Mouse (Mus musculus) embryo, embryonic 10.5 days (tissue): Measurements from ENCODE around the gene Nde1.
"Not testable (repeated sequence)": the region's sequence is repeated elsewhere in the genome, so short reads cannot be mapped to it uniquely, and the experiment has no call there.

Experiments used
- DNase-seq: peaks from one replicate; pipeline ENCODE4 v3.0.0-alpha.2; 2015; ENCODE audit warnings: low spot score

Nde1 gene

GRCm38 (mm10) chr16:14162988-14163416 lies at the start of gene Nde1, which contains the start of gene Marf1:
Gene Nde1, plus strand, starts transcription at chr16:14163275.
Gene Marf1, minus strand, starts transcription at chr16:14163351.
- DNase-seq, result peak; percentile 97

DNA sequence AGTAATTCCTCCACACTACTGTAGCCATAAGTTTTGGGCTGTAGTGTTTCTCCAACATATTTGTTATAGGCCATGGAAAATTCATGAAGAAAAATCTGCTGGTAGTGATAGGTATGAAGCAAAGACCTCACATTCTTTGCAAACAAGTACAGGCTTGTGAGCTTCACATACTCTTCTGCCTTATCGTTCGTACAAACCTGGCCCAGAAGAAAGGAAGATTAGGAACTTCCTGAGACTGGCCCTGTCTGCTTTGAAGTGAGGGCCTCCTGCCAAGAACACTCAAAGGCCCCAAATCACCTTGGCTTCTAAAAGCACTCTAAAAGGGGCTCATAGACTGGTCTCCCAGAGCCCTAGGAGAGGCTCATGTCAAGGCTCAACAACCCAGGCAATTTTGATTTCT lies 45.8 kb upstream of the Nde1 start:
- no peak for DNase-seq

DNA sequence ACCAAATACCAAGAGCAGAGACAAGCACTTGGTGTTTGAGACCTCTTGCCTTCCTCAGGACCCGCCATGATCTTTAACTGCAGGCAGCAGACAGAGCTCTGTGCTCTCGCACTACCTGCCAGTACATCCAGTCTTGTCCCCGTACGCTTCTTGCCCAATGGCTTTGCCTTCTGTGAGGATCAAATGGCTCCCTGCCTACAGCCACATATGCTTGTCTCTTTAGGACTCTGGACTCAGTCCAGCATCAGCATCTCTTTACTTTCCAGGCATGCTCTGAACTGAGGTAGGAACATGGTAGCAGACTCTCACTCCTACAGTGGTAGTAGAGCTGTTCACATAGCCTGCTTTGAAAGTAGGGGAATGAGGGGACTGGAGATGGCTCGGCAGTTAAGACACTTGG lies 42.1 kb upstream of the Nde1 start:
- DNase-seq, result no peak

GRCm38 (mm10) chr16:14121563-14121962 lies 41.5 kb upstream of the Nde1 start:
- no peak for DNase-seq

DNA sequence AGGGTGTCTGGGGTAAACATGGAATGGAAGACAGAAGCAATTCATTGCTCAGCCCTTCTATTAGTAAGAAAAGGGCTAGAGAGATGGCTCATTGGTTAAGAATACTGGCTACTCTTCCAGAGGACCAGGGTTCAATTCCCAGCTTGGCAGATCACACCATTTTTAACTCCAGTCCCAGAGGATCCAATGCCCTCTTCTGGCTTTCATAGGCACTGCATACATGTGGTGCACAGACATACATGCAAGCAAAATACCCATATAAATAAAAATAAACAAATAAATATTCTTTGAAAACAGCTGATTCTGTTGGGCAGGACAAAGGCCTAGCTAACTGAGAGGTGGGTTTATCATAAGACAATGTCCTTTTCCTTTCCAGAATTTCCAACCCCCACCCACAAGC lies 40.5 kb upstream of the Nde1 start:
- peak; percentile 1 for DNase-seq

DNA sequence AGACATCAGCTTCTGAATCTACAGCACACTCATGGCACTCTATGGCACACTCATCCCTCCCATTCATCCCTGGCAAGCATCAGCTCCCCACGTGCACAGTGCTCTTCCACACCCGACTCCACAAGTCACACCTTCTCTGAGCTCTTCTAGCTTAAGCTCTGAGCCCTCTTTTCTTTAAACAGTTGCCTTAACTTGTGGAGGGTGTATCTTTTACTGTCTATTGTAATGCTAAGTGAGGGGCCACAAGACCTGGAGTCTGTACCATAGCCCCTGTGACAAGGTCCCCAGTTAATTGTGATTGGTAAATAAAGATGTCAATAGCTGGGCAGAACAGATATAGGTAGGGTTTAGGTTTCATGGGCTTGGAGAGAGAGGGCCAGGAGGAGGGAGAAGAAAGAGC lies 39.2 kb upstream of the Nde1 start:
- no peak for DNase-seq

GRCm38 (mm10) chr16:14124709-14125108 lies 38.4 kb upstream of the Nde1 start:
- DNase-seq, result no peak

GRCm38 (mm10) chr16:14125253-14125652 lies 37.8 kb upstream of the Nde1 start:
- no peak for DNase-seq

DNA sequence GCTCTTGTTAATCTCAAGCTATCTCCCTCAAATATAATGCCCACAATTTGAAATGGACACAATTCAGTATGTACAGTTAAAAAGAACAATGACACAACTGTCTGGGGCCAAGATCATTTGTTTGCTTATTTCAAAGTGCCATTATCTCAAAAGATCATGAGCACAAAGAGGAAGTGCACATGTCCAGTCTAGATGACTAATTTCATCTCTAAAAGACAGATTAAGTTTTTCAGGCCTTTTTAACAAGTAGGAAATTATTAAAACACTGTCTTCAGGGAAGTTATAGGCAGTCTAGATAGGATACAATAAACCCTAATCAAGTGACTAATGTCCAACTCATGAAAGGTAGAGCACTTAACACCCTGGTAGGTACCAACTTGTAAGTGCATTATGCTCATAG lies 34.1 kb upstream of the Nde1 start:
- no peak for DNase-seq

GRCm38 (mm10) chr16:14130796-14131195 lies 32.3 kb upstream of the Nde1 start:
- no peak for DNase-seq

DNA sequence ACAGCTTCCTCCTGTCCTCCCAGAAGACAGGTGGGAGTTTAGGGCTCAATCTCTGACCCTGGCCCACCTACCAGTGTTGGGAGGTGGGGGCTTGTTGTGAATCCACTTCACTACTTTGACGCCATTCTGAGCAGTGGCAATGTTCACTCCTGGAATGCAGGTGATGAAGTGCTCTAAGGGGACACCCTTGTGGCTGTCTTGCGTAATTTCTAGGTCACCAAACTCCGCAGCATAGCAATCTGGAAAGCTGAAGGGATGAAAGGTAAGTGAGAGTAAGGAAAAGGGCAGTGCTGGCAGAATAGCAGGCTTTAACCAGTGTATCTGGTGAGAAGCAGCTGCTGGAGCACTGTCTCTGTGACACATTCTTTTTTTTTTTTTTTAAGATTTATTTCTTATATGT lies 31.7 kb upstream of the Nde1 start:
- DNase-seq, result no peak

GRCm38 (mm10) chr16:14131838-14132237 lies 31.2 kb upstream of the Nde1 start:
- DNase-seq, result no peak

DNA sequence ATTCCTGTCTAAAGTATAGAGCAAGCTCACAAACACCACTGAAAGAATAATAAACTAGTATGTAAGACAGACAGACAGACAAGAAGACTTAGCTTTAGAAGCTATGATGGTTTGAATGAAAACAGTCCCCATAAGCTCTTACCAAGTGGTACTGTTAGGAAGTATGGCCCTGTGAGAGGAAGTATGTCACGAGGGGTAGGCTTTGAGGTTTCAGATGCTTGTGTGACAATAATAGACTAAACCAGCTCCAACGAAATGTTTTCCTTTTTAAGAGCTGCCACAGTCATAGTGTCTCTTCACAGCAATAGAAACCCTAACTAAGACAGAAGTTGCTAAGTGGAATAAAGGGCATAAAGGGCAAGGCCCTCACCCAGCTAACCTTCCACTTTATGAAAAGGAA lies 28.1 kb upstream of the Nde1 start:
- DNase-seq, result no peak

GRCm38 (mm10) chr16:14137976-14138561 lies 25.0 kb upstream of the Nde1 start:
- DNase-seq, result no peak

GRCm38 (mm10) chr16:14139106-14139505 lies 24.0 kb upstream of the Nde1 start:
- no peak for DNase-seq

DNA sequence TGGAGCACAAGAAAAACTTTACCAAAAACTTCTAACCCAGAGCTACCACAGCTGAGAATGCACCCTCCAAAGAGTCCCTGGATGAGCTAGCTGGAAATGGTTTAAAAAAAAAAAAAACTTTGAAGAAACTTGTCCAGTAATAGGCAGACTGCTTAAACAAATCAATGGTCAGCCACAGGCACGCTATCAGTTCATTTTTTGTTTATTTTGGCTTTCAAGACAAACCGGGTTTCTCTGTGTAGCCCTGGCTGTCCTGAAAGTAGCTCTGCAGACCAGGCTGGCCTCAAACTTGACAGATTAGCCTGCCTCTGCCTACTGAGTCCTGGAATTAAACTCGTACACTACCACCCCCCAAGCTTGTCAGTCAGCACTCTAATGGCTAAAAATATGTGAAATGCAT lies 19.8 kb upstream of the Nde1 start:
- no peak for DNase-seq

- DNase-seq, result no peak
These were observed 15.4 kb upstream of the Nde1 start for GRCm38 (mm10) chr16:14147712-14148111.

GRCm38 (mm10) chr16:14151718-14152117 lies 11.4 kb upstream of the Nde1 start:
- DNase-seq, result no peak

DNA sequence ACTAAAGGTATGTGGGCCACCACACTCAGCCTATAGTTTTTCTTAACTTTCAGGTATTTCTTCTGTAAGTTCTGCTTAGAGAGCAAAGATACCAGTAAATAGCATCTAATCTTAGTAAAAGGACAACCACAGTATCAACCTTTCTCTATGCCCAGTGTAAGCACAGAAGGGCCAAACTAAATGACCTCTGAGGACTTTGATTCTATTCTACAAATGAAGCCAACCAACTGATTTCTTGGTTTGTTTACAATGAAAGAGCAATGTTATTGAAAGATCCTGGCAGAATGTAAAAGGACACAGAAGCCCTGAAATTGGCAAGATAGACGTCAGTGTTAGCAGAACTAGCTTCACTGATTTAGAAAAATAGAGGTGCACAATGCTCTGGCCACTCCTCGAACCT lies 7.4 kb upstream of the Nde1 start:
- DNase-seq, result not testable (repeated sequence)

DNA sequence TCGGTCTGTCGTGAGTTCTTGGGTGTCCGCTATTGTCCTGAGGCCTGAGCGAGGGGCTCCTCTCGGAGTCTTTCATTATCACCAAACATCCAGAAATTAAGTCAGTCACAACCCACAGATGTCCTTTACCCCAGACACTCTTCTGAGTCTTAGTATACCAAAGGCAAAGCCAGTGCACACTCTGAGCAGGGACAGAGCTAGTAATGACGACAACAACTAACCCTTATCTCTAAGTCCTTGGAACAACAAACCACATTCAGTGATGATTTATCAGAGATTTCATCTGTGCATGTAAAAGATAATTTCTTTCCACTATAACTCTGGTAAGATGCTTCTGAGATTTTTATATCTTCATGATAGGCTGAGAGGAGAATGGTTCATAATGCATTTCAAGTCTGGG lies 6.8 kb upstream of the Nde1 start:
- no peak for DNase-seq

- no peak for DNase-seq
These were observed 4.5 kb upstream of the Nde1 start for GRCm38 (mm10) chr16:14158536-14158935.

- DNase-seq, result peak; percentile 100
These were observed 3.9 kb upstream of the Nde1 start for GRCm38 (mm10) chr16:14158936-14159745.

DNA sequence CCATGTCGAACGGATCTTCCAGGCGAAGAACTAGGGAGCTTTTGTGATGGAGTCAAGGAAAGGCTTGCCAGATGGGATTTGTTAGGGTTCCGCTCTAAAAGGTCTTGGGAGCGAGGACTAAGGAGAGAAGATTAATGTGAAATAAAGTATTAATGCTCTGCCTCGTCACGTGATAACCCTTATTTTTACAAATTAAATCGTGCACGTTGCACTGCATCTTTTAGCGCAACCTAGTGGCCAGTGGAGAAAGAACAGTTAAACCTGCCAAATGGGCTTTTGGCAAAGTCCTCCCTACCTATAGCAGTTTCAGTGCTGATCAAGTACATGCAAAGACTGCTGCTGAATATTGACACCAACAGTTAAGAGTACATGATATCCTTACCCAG lies 3.3 kb upstream of the Nde1 start:
- peak; percentile 89 for DNase-seq

DNA sequence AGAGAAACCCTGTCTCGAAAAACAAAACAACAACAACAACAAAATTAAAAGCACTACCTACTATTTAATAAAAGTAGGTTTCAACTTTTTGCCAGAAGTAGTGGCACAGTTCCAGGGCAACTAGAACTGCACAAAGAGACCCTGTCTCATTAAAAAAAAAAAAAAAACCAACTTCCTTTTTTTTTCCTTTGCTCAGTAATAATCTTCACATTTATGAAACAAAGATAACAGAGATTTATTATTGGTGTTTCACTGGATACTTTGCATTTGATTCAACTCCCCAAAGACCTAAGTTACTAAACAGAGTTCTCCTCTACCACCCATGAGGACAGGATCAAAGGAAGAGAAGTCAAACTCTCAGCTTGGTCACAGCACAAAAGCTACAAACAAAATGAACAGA lies 2.1 kb upstream of the Nde1 start:
- no peak for DNase-seq
